Mouse (Mus musculus) neural tube, embryonic 10.5 days (tissue): ENCODE measurements around the gene Tmem108.

Experiments used
- DNase-seq: peaks from one replicate; pipeline ENCODE4 v3.0.0-alpha.2; 2017; ENCODE audit warnings: low spot score; ENCODE audit errors: extremely low spot score

The Tmem108 gene

DNA sequence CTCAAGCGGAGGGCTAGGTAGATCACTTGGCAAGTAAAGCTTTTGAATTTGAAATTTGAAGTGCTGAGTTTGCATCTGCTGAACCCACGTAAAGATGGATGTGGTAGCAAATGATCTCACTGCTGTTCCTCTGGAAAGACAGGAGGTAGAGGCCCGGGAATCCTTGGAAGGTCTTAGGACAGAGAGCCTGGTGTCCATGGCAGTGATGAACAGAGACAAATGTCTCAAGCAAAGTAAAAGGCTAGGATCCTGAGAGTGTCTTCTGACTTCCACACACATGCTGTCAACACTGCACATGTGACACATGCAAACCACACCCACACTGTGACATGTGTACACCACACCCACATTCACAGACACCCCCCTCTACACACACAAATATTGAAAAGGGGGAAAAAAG, 124.2 kb downstream of the Tmem108 start:
- no peak for DNase-seq

DNA sequence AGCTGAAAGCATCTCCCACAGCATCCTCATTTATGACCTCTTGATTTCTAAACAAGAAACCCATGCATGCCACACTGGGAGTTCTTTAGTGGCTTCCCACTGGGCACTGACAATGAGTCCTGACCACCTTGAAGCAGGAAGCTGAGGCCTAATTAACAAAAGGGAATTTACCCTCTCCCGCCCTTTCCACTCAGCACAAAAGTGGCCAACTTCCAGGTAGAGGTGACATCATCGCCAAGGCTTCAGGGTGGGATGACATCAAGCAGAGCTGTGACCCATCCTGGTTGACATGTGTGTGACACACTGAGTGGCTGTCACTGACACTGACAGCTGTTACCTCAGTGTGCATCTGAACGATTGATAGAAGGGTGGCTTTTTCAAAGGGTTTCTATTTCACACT, 124.8 kb downstream of the Tmem108 start:
- no peak for DNase-seq

DNA sequence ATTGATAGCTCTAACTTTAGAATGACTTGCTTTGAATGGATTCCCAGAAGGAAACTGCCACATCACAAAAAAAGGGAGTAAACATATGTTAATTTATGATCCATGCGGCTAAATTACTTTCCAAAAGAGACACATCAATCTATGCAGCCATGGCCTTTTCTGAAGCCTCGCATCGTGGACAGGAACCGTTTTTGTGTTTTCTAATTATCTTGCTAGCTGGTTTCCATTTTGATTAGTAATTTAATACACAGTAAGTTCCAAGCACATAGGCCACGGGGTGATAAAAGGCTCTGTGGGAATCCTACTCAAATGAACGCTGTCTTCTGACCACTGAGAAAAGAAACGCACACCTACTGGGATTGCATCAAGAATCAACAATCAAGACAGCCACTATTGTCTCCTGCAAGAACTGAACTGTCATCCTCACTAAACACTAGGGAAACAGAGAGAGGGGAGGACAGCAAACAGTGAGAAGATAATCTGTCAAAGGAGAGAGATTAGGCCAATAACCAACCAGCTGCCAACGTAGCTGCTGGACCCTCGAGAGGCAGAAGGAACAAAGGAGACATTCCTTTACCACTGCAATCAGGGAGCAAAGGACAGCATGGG, 132.7 kb downstream of the Tmem108 start:
- DNase-seq = no peak

DNA sequence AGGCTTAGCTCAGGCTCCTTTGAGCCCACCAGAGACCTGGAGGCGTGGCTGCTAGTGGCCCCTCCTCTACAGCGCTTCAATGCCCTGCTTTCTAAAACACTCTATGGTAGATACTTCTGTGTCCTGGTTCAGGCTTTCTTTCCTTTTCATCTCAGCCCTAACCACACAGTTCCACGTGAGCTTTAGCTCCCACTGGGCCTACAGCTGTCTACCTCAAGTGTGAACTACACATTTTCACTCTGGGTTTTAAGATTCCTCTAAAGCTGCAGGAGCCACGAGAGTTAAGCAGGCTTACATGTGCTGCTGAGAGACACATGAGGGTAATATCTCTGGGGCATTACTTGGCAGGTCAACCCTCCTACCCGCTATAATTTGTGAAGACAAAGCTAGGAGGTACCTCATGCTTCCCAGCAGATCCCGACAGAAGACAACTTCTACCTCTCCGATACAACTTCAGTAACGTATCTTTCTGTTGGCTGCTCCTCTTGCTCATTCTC, 134.2 kb downstream of the Tmem108 start:
- DNase-seq = no peak

DNA sequence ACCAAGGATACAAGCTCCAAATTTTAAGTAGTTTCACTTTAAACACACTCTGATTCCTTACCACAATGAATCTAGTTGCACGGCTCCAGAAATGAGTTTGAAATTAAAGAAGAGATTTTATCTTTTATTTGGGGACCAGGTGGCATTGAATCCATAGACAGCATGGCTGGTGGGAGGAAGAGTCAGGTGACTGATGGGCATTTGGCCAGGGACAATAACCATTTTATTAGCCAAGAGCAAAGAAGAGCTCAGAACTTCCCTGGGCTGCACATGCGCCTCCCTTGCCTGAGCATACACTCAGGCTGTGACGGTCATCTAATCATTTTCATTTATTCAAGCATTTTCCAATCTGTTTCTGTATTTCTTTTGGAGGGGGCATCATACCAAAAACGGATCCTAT, 135.5 kb downstream of the Tmem108 start:
- no peak for DNase-seq

DNA sequence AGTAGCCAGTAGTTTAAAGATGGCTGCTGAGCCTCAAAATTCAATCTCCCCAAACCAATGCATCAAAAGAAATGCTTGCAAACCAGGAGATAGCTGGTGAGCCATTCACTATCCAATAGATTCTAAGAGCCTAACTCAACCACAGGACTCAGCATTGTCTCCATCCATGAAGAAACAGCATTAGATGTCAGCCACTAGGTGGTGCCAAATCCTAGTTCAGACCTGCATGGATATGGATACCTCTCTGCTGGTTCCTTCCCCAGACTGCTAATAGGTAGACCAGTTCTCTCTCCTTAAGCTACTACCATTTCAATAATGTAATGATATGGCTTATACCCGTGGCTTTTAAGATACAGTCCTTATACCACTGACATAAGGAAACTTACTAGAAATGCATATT, 137.0 kb downstream of the Tmem108 start:
- DNase-seq = peak; percentile 50

DNA sequence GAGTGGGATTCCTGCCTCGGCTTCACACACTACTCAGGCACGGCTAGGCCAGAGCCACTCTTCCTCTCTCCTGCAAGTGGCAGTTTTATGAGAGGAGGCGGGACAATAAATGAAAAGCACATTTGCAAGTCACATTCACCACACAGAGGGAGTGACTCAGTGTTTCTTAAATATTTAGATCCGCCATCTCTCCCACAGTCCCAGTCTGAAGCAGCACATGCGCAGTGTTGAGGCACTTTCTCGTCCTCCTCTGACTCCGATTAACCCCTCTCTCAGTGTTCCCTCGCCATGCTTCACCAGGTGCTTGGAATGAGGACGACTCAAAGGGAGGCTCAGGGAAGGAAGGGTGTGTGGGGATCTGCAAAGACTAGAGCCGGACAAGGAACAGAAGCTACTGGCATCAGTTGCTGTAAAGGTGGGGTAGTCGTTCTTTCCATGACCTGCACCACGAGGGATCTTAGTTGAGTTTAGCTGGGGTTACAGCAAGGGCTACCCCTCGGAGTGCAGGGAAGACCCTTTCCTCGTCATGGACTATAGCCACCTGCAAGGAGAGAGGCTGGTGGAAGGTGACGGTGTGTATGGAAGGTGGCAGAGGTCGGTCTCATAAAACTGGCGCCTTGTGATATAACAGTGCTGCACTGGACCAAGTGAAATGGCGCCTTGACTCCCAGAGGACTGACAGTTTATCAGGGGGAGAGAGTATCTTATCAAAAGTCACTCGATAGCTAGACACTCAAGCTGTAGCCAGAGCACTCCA, 137.9 kb downstream of the Tmem108 start:
- no peak for DNase-seq

DNA sequence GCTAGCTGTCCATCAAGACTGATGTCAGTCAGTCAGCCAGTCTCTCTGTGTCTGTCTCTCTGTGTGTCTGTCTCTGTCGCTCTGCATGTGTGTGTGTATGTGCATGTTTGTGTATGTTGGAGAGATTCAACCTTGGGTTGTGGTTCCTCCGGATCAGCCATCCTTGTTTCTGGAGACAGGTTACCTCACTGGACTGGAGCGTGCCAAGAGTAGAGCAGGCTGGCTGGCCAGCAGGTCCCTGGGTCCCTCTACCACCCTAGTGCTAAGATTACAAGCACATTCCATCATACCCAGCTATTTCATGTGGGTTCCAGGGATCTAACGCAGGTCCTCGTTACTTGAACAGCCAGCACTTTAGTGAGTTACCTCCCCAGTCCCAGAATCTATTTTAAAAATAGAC, 138.6 kb downstream of the Tmem108 start:
- DNase-seq = no peak

DNA sequence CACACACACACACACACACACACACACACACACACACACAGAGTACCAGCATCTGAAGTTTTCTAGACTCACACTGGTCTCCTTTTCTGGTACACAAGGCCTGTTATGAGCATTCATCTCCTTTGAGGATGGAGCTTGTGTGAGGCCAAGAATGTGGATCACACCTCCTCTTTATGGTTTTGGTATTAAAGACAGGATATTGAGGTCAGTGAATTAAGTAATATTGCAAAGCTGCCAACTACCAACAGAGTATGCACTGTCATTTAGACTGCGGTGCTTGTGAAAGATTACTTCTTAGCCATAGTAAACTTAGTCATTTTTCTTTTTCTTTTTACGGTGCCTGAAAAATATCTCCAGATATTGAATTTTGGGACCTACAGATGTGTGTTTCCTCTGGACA, 139.8 kb downstream of the Tmem108 start:
- no peak for DNase-seq

DNA sequence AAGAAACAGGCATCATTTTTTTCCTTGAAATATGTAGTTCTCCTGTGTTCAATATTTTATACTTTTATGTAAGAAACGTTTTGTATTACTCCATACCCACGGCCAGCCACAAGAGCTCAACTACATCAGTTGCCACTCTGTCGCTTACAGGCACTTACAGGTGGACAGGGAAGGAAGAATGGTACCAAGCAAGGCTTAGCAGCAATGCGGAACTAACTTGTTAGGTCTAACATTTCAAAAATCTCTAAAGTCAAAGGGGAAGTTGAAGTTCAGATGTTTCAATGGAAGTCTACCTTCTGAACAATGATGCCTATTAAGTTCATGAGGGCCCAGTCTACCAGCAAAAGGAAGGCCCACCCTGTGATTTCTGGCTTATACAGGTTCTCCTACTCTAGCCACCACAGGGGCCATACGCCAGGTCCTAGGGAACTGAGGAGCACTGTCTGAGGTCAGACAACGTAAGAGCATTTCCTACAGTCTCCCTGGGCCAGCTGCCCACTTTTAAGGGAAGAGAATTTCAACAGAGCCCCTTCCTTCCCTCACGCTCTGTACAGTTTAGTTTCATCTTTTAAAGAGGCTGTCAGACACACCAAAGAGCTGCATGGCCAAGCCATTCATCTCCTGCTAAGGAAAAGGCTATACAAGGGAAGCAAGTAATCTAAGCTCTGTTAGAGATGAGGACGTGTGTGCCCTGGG, 141.0 kb downstream of the Tmem108 start:
- no peak for DNase-seq

DNA sequence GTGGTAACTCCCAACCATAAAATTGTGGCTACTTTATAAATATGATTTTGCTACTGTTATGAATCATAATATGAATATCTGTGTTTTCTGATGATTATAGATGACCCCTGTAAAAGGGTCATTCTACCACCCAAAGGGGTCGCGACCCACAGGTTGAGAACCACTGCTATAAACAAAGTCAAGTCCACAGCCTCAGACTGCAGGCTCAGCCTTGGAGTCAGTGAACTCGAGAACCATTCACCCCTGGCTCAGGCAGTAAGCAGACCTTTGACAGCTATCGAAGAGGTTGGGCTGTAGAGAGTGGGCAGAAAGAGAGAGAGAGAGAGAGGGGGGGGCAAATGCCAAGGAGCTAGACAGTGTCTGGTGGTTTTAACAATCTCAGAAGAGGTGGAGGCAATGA, 147.4 kb downstream of the Tmem108 start:
- no peak for DNase-seq

DNA sequence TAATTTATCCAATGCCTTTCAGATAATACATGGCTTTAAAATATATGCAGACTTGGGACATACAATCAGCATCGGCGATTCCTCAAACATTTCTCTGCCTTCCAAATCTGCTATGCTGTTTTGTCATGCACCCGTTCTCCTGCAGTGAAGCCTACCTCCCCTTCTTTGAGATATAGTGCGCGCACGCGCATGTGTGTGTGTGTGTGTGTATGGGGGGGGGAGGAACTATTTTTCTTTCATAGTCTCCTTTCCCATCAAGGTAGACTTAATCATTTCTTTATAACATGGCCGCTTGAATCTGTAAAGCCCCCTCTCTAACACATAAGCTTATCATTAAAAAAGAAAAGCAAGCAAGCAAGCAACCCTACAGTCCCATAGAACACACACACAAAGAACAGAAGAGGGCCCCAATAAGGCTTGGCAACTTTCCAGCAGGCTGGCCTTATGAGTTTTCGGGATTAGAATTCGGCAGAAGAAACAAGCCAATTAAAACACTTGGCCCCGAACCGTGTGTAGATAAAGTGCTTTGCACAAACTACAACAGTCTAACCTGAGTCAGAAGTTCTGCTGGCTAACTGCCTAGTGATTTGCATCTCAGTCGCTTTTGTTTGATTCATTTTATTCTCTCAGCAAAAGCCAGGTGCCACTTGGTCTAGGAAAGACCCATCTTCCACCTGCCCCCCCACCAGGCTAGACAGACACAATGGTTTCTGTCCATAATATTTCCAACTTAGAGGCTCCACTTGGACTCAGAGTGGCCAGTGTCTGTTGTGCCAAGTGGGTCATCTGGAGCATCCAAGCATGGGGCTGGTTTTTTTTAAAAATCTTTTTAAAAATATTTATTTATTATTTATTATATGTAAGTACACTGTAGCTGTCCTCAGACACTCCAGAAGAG, 153.2 kb downstream of the Tmem108 start:
- DNase-seq = no peak

DNA sequence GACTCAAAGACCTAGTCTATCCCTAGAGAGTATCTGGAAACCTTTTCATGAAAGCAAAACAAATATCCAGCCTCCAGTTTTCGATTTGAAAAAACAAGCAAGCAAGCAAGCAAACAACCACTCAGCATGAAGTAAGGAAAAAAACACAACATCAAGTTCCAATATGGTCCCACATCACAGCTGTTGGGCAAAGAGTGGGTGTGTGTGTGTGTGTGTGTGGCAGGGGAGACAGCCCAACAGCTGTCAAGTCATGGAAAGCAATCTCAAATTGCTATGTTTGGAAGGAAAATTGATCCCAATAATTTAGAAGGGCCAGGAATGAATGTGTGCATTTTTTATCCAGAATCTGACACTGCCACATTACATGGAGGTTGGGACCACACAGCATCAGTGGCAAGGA, 155.6 kb downstream of the Tmem108 start:
- no peak for DNase-seq

DNA sequence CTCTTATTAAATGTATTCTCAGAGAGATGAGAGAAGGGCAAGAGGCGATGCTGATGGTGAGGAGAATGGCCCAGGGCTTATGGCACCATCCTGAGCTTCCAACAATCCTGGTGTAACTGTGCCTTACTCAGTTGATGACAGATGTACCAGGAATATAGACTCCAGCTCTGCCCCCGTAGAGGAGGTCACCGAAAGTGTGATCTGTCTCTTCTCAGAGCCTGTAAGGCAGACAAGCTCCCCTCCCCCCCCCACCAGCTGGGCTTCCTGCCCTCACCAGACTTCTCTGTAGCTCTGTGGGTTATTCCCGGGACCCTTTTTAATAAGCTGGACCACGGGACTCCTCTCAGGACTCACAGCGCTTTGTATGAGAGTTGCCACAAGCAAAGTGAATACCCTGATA, 157.8 kb downstream of the Tmem108 start:
- no peak for DNase-seq

DNA sequence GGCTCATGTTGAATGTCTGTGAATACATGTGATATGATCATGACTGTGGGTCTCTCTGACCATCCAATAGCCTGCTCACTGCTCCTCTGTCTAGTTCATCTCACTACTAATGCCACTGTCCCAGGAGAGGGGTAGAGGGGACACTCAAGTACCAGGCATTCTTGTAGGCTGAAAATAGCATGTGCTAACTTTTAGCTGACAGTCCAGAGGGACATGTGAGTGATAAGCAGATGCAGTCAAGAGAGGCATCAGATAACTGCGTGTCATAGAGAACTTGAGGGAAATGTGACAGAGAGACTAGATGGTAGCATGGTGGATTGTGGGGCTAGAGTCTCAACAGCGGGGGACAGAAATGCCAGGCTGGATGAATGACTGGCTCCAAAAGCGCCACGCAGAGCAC, 159.8 kb downstream of the Tmem108 start:
- no peak for DNase-seq

DNA sequence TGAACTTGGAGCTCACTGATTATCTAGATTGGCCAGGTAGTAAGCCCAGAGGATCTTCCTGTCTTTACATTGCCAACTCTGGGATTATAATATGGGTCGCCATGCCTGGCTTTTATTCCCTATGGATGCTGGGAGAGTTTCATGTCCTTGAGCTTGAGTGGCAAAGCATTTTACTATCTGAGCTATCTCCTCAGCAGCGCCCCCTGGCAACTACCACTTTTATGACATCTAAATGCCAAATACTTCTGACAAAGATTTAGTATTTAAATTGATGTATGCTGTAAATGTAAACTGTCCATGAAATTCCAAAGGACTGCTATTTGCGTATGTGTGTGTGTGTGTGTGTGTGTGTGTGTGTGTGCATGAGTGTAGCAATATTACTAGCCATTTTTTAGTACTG, 160.8 kb downstream of the Tmem108 start:
- no peak for DNase-seq

DNA sequence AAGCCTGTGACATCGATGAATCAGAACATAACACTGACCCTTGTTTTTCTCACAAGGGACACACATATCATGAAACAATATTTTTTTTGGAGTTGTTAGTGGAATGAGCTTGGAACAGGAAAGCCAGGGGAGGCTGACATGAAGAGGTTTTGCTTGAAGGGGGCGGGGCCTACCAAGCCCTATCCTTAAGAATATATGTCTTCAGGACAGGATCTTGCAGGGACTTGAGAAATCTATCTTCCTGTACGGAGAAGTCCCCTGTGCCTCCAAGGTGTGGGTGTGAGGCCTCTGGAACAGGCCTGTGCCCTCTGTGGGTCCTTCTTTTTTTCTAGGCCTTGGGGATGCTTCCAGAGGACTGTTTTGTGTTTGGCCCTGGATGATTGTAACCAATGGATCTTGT, 161.7 kb downstream of the Tmem108 start:
- DNase-seq = no peak

DNA sequence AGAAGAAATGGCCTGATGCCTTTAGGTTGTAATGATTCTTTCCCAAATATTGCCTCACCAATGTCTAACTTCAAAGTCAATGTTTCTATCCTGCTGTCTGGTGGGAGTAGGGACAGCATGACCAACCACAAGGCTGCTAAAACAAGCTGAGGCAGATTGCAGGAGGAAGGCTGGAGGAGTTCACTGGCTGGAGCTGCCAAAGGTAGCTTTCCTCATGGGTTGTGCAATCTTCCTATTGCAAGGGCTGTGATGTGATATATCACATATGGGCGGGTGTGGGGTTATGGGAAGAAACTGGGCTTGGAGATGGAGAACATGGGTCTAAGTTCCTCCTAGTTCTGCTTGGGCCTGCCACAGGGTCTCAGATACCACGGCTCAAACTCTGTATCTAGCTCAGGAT, 163.8 kb downstream of the Tmem108 start:
- DNase-seq = no peak

DNA sequence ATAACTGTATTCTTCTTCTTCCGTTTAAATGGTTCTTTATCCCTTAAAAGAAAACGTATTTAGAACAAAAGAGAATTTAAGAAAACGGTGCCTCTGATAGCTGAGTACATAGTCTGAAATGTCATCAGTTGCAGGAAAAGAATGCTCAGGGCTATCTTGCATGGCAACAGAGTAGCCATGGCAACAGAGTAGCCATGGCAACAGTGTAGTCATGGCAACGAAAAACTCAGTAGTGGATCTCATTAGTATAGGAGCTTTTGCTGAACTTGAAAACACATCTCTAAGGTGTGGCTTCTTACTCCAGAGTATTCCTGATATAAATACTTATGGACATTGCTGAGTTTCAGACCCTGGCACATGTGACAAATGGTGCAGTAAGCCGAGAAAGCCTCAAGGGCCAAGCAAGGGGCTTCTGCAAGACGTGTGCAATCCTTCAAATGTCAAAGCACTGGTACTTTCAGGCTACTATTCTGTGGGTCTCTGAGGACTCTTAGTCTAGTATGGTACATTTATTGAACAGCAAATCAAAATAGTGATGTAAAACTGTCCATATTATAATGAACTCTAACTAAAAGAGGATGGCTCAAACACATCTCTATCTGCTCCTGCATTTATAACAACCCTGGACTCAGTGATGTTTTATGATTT, 166.3 kb downstream of the Tmem108 start:
- DNase-seq = peak; percentile 87

DNA sequence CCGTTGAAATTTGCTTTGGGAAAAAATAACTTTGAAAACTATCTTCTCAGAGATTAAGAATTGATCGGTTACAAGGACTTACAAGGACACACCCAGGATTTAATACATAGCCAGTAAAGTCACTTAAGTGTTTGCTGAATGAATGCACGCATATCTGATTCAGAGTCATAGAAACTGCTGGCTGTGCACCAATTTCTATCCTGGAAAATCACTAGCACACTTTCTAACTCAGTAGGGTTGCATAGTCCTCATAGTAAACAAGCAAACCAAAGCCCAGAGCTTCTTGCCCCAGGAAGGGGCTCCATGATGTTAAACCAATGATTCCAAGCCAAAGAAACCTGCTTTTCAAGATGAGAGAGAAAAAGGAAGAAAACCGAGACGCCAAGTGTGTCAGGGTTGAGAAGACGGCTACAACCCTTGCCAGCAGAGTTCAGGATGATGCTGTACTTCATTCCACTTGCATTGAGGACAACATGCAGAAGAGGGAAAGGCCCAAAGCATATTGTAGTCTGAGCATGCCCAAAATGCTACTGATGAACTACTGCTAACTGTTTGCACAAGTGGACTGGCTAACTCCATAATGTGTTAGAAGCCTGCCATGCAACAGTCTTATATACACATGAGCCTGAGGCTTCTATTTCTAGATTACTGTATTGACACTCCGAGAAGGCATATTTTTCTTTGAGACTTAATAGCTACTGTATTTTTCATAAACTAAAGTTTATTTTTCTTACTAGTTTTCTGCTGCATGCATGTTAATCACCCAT, 167.0 kb downstream of the Tmem108 start:
- DNase-seq = no peak
